Mouse (Mus musculus): ENCODE measurements at regions not wholly inside any gene's neighbourhood (a gene's known extent, or its start where the extent isn't known, plus 50 kb on each side); places are given as distances from the start of the nearest gene placed in this dataset.

- H3K4me3 ChIP-seq (ENCODE audit: low read depth, low read length): no peak overlapping the region
- no peaks in the 10 kb centered on the region for H3K9me3 ChIP-seq (replicated peaks; ENCODE audit: control insufficient read depth, low read length)
- DNase-seq (ENCODE audit: low spot score) (no peak), ATAC-seq (ENCODE audit: insufficient read depth, low read depth) (no peak)
- no peaks in the 10 kb centered on the region for H3K36me3 ChIP-seq (replicated peaks; ENCODE audit: control insufficient read depth, insufficient read depth, low read length)
- TF ChIP-seq EP300 (IDR thresholded peaks at IDR 0.05; ENCODE audit: low read depth): no peak
- no peak for TF ChIP-seq CTCF (IDR thresholded peaks at IDR 0.05; ENCODE audit: low read depth)
- H3K4me1 ChIP-seq (ENCODE audit: control insufficient read depth, insufficient read depth): no peaks in the 10 kb centered on the region
- no peak overlapping the region for H3K4me2 ChIP-seq (ENCODE audit: low read depth, low read length)
- WGBS: 62% methylated on average over 2 of the region's 2 CpGs
- H3K27ac ChIP-seq (ENCODE audit: low read depth): no peak overlapping the region
- H3K27me3 ChIP-seq (ENCODE audit: control insufficient read depth, insufficient read depth, low read length): no peaks in the 10 kb centered on the region
- no peak overlapping the region for H3K9ac ChIP-seq (replicated peaks; ENCODE audit: low read depth, low read length)
Observed at GRCm38 (mm10) chr1:6928658-6929057, 2121.0 kb downstream of the Gm37988 start.

- Histone ChIP-seq H3K27ac (ENCODE audit: low read depth) (no peak overlapping the region), H3K9ac (replicated peaks; ENCODE audit: low read depth, low read length) (no peak overlapping the region), H3K27me3 (ENCODE audit: control insufficient read depth, insufficient read depth, low read length) (no peaks in the 10 kb centered on the region), H3K4me1 (ENCODE audit: control insufficient read depth, insufficient read depth) (no peaks in the 10 kb centered on the region), H3K9me3 (replicated peaks; ENCODE audit: control insufficient read depth, low read length) (no peaks in the 10 kb centered on the region), H3K36me3 (replicated peaks; ENCODE audit: control insufficient read depth, insufficient read depth, low read length) (no peaks in the 10 kb centered on the region), H3K4me3 (ENCODE audit: low read depth, low read length) (no peak overlapping the region), H3K4me2 (ENCODE audit: low read depth, low read length) (no peak overlapping the region)
- 21% methylated on average over 1 of the region's 1 CpGs for WGBS
- TF ChIP-seq EP300 (IDR thresholded peaks at IDR 0.05; ENCODE audit: low read depth) (no peak), CTCF (IDR thresholded peaks at IDR 0.05; ENCODE audit: low read depth) (no peak)
- ATAC-seq (ENCODE audit: insufficient read depth, low read depth) (no peak), DNase-seq (ENCODE audit: low spot score) (no peak)
Observed at GRCm38 (mm10) chr1:6931876-6932275, 2124.2 kb downstream of the Gm37988 start.

- Histone ChIP-seq H3K27ac (ENCODE audit: low read depth) (no peak overlapping the region), H3K27me3 (ENCODE audit: control insufficient read depth, insufficient read depth, low read length) (no peaks in the 10 kb centered on the region), H3K4me2 (ENCODE audit: low read depth, low read length) (no peak overlapping the region), H3K36me3 (replicated peaks; ENCODE audit: control insufficient read depth, insufficient read depth, low read length) (no peaks in the 10 kb centered on the region), H3K9ac (replicated peaks; ENCODE audit: low read depth, low read length) (no peak overlapping the region), H3K4me1 (ENCODE audit: control insufficient read depth, insufficient read depth) (no peaks in the 10 kb centered on the region), H3K9me3 (replicated peaks; ENCODE audit: control insufficient read depth, low read length) (no peaks in the 10 kb centered on the region), H3K4me3 (ENCODE audit: low read depth, low read length) (no peak overlapping the region)
- no peak for TF ChIP-seq CTCF (IDR thresholded peaks at IDR 0.05; ENCODE audit: low read depth)
- no peak for TF ChIP-seq EP300 (IDR thresholded peaks at IDR 0.05; ENCODE audit: low read depth)
- ATAC-seq (ENCODE audit: insufficient read depth, low read depth) (no peak), DNase-seq (ENCODE audit: low spot score) (no peak)
- 59% methylated on average over 1 of the region's 1 CpGs for WGBS
Observed at GRCm38 (mm10) chr1:6969838-6970237, 2162.1 kb downstream of the Gm37988 start.

GRCm38 (mm10) chr1:6973749-6974327, 2166.1 kb downstream of the Gm37988 start:
- WGBS: 60% methylated on average over 1 of the region's 1 CpGs
- Histone ChIP-seq H3K27ac (ENCODE audit: low read depth) (no peak overlapping the region), H3K27me3 (ENCODE audit: control insufficient read depth, insufficient read depth, low read length) (no peaks in the 10 kb centered on the region), H3K9me3 (replicated peaks; ENCODE audit: control insufficient read depth, low read length) (no peaks in the 10 kb centered on the region), H3K4me2 (ENCODE audit: low read depth, low read length) (no peak overlapping the region), H3K4me1 (ENCODE audit: control insufficient read depth, insufficient read depth) (no peaks in the 10 kb centered on the region), H3K4me3 (ENCODE audit: low read depth, low read length) (no peak overlapping the region), H3K9ac (replicated peaks; ENCODE audit: low read depth, low read length) (no peak overlapping the region), H3K36me3 (replicated peaks; ENCODE audit: control insufficient read depth, insufficient read depth, low read length) (no peaks in the 10 kb centered on the region)
- TF ChIP-seq EP300 (IDR thresholded peaks at IDR 0.05; ENCODE audit: low read depth): no peak
- DNase-seq (ENCODE audit: low spot score) (no peak), ATAC-seq (ENCODE audit: insufficient read depth, low read depth) (no peak)

- Histone ChIP-seq H3K4me1 (ENCODE audit: control insufficient read depth, insufficient read depth) (no peaks in the 10 kb centered on the region), H3K36me3 (replicated peaks; ENCODE audit: control insufficient read depth, insufficient read depth, low read length) (no peaks in the 10 kb centered on the region), H3K9me3 (replicated peaks; ENCODE audit: control insufficient read depth, low read length) (no peaks in the 10 kb centered on the region), H3K27me3 (ENCODE audit: control insufficient read depth, insufficient read depth, low read length) (no peaks in the 10 kb centered on the region), H3K9ac (replicated peaks; ENCODE audit: low read depth, low read length) (no peak overlapping the region), H3K4me3 (ENCODE audit: low read depth, low read length) (no peak overlapping the region), H3K4me2 (ENCODE audit: low read depth, low read length) (no peak overlapping the region), H3K27ac (ENCODE audit: low read depth) (no peak overlapping the region)
- DNase-seq (ENCODE audit: low spot score) (no peak), ATAC-seq (ENCODE audit: insufficient read depth, low read depth) (no peak)
- TF ChIP-seq CTCF (IDR thresholded peaks at IDR 0.05; ENCODE audit: low read depth) (no peak), EP300 (IDR thresholded peaks at IDR 0.05; ENCODE audit: low read depth) (no peak)
- WGBS: 56% methylated on average over 1 of the region's 1 CpGs
Observed at GRCm38 (mm10) chr1:6979626-6980025, 2171.9 kb downstream of the Gm37988 start.

GRCm38 (mm10) chr1:6984226-6984625, 2176.5 kb downstream of the Gm37988 start:
- Histone ChIP-seq H3K4me3 (ENCODE audit: low read depth, low read length) (no peak overlapping the region), H3K36me3 (replicated peaks; ENCODE audit: control insufficient read depth, insufficient read depth, low read length) (no peaks in the 10 kb centered on the region), H3K9ac (replicated peaks; ENCODE audit: low read depth, low read length) (no peak overlapping the region), H3K27me3 (ENCODE audit: control insufficient read depth, insufficient read depth, low read length) (no peaks in the 10 kb centered on the region), H3K4me1 (ENCODE audit: control insufficient read depth, insufficient read depth) (no peaks in the 10 kb centered on the region), H3K4me2 (ENCODE audit: low read depth, low read length) (no peak overlapping the region), H3K27ac (ENCODE audit: low read depth) (no peak overlapping the region), H3K9me3 (replicated peaks; ENCODE audit: control insufficient read depth, low read length) (no peaks in the 10 kb centered on the region)
- TF ChIP-seq CTCF (IDR thresholded peaks at IDR 0.05; ENCODE audit: low read depth) (no peak), EP300 (IDR thresholded peaks at IDR 0.05; ENCODE audit: low read depth) (no peak)
- WGBS: 91% methylated on average over 1 of the region's 1 CpGs
- DNase-seq (ENCODE audit: low spot score) (no peak), ATAC-seq (ENCODE audit: insufficient read depth, low read depth) (no peak)

All from heart, postnatal 0 days (tissue).